Mouse (Mus musculus): ENCODE data around the gene Ptpru. TPM values are rescaled to one million over a fixed set of nuclear protein-coding genes. Genes with fewer than 3 reads are reported as not detected.
A peak's percentile ranks its signal among the peaks of the same experiment; 100 is the strongest.

Ptpru gene
- polyA plus RNA-seq, 1 experiment from 2014 or later = 3.1 TPM

GRCm38 (mm10) chr4:131875242-131875641, 37.2 kb upstream of the Ptpru start:
- DNase-seq (ENCODE audit: low spot score) = no peak
- Histone ChIP-seq H3K27ac (replicated peaks) (no peak overlapping the region), H3K9ac (ENCODE audit: low read length) (no peak overlapping the region; the same call in 1 of the 2 replicates), H3K36me3 (ENCODE audit: control insufficient read depth, insufficient read depth, low read length) (no peaks in the 10 kb centered on the region), H3K9me3 (ENCODE audit: control insufficient read depth, low read length) (no peaks in the 10 kb centered on the region), H3K27me3 (ENCODE audit: control insufficient read depth, insufficient read depth, low read length) (no peaks in the 10 kb centered on the region), H3K4me3 (ENCODE audit: low read depth, low read length) (peak overlapping the region; percentile 100), H3K4me2 (replicated peaks; ENCODE audit: low read depth) (peak overlapping the region; percentile 95), H3K4me1 (replicated peaks; ENCODE audit: control insufficient read depth, insufficient read depth) (peaks cover 4% of the 10 kb centered on the region; the same call in 1 of the 2 replicates)
- WGBS = 30% methylated on average over 3 of the region's 3 CpGs
- no peak for ATAC-seq (ENCODE audit: low FRiP score, low TSS enrichment)
- no peak for TF ChIP-seq EP300 (optimal IDR thresholded peaks at IDR 0.05)
- no peak for TF ChIP-seq CTCF (IDR thresholded peaks at IDR 0.05; ENCODE audit: low read depth)

DNA sequence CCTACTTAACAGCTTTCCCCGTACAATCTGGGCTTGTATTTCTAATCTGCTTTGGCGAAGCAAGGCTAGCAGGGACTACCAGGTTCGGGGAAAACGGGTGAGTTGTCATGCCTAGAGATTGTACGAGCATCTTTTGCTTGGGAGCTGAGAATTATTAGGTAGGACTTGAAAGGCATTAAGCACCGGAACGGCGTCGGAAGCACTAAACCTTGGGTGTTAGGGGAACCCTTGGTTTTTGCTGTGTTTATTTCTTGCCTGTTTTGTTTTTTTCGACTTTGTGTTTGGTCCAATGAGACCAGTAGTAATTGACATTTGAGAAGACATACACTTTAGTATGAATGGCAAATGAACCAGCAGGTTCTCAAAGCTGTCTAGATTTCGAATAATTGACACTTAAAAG, 36.5 kb upstream of the Ptpru start:
- Histone ChIP-seq H3K4me3 (ENCODE audit: low read depth, low read length) (peak overlapping the region; percentile 100), H3K9me3 (ENCODE audit: control insufficient read depth, low read length) (no peaks in the 10 kb centered on the region), H3K36me3 (ENCODE audit: control insufficient read depth, insufficient read depth, low read length) (no peaks in the 10 kb centered on the region), H3K9ac (ENCODE audit: low read length) (peak overlapping the region; percentile 100), H3K4me2 (replicated peaks; ENCODE audit: low read depth) (peak overlapping the region; percentile 95), H3K27ac (replicated peaks) (peak overlapping the region; percentile 100), H3K4me1 (replicated peaks; ENCODE audit: control insufficient read depth, insufficient read depth) (peaks cover 4% of the 10 kb centered on the region; the same call in 1 of the 2 replicates), H3K27me3 (ENCODE audit: control insufficient read depth, insufficient read depth, low read length) (no peaks in the 10 kb centered on the region)
- TF ChIP-seq EP300 (optimal IDR thresholded peaks at IDR 0.05) = no peak
- no peak for TF ChIP-seq CTCF (IDR thresholded peaks at IDR 0.05; ENCODE audit: low read depth)
- 3% methylated on average over 11 of the region's 11 CpGs for WGBS
- no peak for ATAC-seq (ENCODE audit: low FRiP score, low TSS enrichment)
- no peak for DNase-seq (ENCODE audit: low spot score)

GRCm38 (mm10) chr4:131874169-131874536, 36.1 kb upstream of the Ptpru start:
- peak; percentile 5; the same call in 1 of the 2 replicates for ATAC-seq (ENCODE audit: low FRiP score, low TSS enrichment)
- H3K4me2 ChIP-seq (replicated peaks; ENCODE audit: low read depth) = peak overlapping the region; percentile 95
- H3K4me1 ChIP-seq (replicated peaks; ENCODE audit: control insufficient read depth, insufficient read depth) = peaks cover 4% of the 10 kb centered on the region; the same call in 1 of the 2 replicates
- no peak for TF ChIP-seq CTCF (IDR thresholded peaks at IDR 0.05; ENCODE audit: low read depth)
- TF ChIP-seq EP300 (optimal IDR thresholded peaks at IDR 0.05) = no peak
- H3K27ac ChIP-seq (replicated peaks) = peak overlapping the region; percentile 100
- H3K9ac ChIP-seq (ENCODE audit: low read length) = peak overlapping the region; percentile 100
- no peaks in the 10 kb centered on the region for H3K36me3 ChIP-seq (ENCODE audit: control insufficient read depth, insufficient read depth, low read length)
- no peaks in the 10 kb centered on the region for H3K27me3 ChIP-seq (ENCODE audit: control insufficient read depth, insufficient read depth, low read length)
- no peak for DNase-seq (ENCODE audit: low spot score)
- H3K9me3 ChIP-seq (ENCODE audit: control insufficient read depth, low read length) = no peaks in the 10 kb centered on the region
- peak overlapping the region; percentile 100 for H3K4me3 ChIP-seq (ENCODE audit: low read depth, low read length)
- WGBS = under 1% methylated on average over 20 of the region's 20 CpGs

- WGBS = 0% methylated on average over 52 of the region's 116 CpGs
- no peaks in the 10 kb centered on the region for H3K36me3 ChIP-seq (ENCODE audit: control insufficient read depth, insufficient read depth, low read length)
Measured at GRCm38 (mm10) chr4:131873293-131874168, 35.4 kb upstream of the Ptpru start, which contains the start of gene Srsf4. Gene Srsf4 (plus strand): TSS chr4:131873617.

GRCm38 (mm10) chr4:131872672-131873292, 34.7 kb upstream of the Ptpru start:
- 6% methylated on average over 11 of the region's 11 CpGs for WGBS
- H3K36me3 ChIP-seq (ENCODE audit: control insufficient read depth, insufficient read depth, low read length) = no peaks in the 10 kb centered on the region
- peak overlapping the region; percentile 53 for H3K4me2 ChIP-seq (replicated peaks; ENCODE audit: low read depth)
- TF ChIP-seq CTCF (IDR thresholded peaks at IDR 0.05; ENCODE audit: low read depth) (no peak), EP300 (optimal IDR thresholded peaks at IDR 0.05) (no peak)
- no peak for DNase-seq (ENCODE audit: low spot score)
- H3K27me3 ChIP-seq (ENCODE audit: control insufficient read depth, insufficient read depth, low read length) = no peaks in the 10 kb centered on the region
- ATAC-seq (ENCODE audit: low FRiP score, low TSS enrichment) = 0 out of 2 replicates have a peak, but pooled peaks have one; percentile 6
- H3K27ac ChIP-seq (replicated peaks) = peak overlapping the region; percentile 100
- H3K9me3 ChIP-seq (ENCODE audit: control insufficient read depth, low read length) = no peaks in the 10 kb centered on the region
- peaks cover 4% of the 10 kb centered on the region; the same call in 1 of the 2 replicates for H3K4me1 ChIP-seq (replicated peaks; ENCODE audit: control insufficient read depth, insufficient read depth)
- H3K9ac ChIP-seq (ENCODE audit: low read length) = peak overlapping the region; percentile 77
- H3K4me3 ChIP-seq (ENCODE audit: low read depth, low read length) = peak overlapping the region; percentile 100

More at GRCm38 (mm10) chr4:131873293-131874168, 35.4 kb upstream of the Ptpru start, which contains the start of gene Srsf4:
- peak; percentile 99 for DNase-seq (ENCODE audit: low spot score)
- ATAC-seq (ENCODE audit: low FRiP score, low TSS enrichment) = peak; percentile 96
- TF ChIP-seq CTCF (IDR thresholded peaks at IDR 0.05; ENCODE audit: low read depth) = no peak
- peak; percentile 39 for TF ChIP-seq EP300 (optimal IDR thresholded peaks at IDR 0.05)
- H3K9me3 ChIP-seq (ENCODE audit: control insufficient read depth, low read length) = no peaks in the 10 kb centered on the region
- peak within 1 kb of the TSS; percentile 100 for H3K9ac ChIP-seq (ENCODE audit: low read length)
- H3K27me3 ChIP-seq (ENCODE audit: control insufficient read depth, insufficient read depth, low read length) = no peaks in the 10 kb centered on the region
- H3K27ac ChIP-seq (replicated peaks) = peak within 1 kb of the TSS; percentile 100
- peak within 1 kb of the TSS; percentile 95 for H3K4me2 ChIP-seq (replicated peaks; ENCODE audit: low read depth)
- peak within 1 kb of the TSS; percentile 100 for H3K4me3 ChIP-seq (ENCODE audit: low read depth, low read length)
- peaks cover 4% of the 10 kb centered on the region; the same call in 1 of the 2 replicates for H3K4me1 ChIP-seq (replicated peaks; ENCODE audit: control insufficient read depth, insufficient read depth)

All from stomach, postnatal 0 days (tissue).